Mouse (Mus musculus) forebrain, embryonic 16.5 days (tissue): ENCODE measurements at regions not wholly inside any gene's neighbourhood (a gene's known extent, or its start where the extent isn't known, plus 50 kb on each side); places are given as distances from the start of the nearest gene placed in this dataset.
A peak's percentile ranks its signal among the peaks of the same experiment; 100 is the strongest.

ENCODE experiments used
- ATAC-seq: fragments of 200-750 bp; cut with Nextera tagmentation; 2 replicates; pipeline ENCODE4 v1.8.0; 2017; ENCODE audit warnings: mild to moderate bottlenecking, moderate library complexity
- H3K27ac ChIP-seq: fragments of 300-500 bp; sonication (generic); 2 replicates; pipeline ENCODE4 v1.5.1; 2014; ENCODE audit warnings: low read length, control low read depth
- H3K27me3 ChIP-seq: fragments of 300-500 bp; sonication (generic); replicated peaks from 2 replicates; pipeline ENCODE4 v1.6.1; 2014; ENCODE audit warnings: low read length; ENCODE audit not compliant: control insufficient read depth, insufficient read depth
- H3K36me3 ChIP-seq: fragments of 300-500 bp; sonication (generic); 2 replicates; pipeline ENCODE4 v1.6.1; 2014; ENCODE audit not compliant: control insufficient read depth, insufficient read depth
- H3K4me1 ChIP-seq: fragments of 300-500 bp; sonication (generic); replicated peaks from 2 replicates; pipeline ENCODE4 v1.6.1; 2014; ENCODE audit warnings: low read length; ENCODE audit not compliant: control insufficient read depth, insufficient read depth
- H3K4me2 ChIP-seq: fragments of 300-500 bp; sonication (generic); 2 replicates; pipeline ENCODE4 v1.6.1; 2014; ENCODE audit warnings: mild to moderate bottlenecking, low read length, control low read depth
- H3K4me3 ChIP-seq: fragments of 300-500 bp; sonication (generic); replicated peaks from 2 replicates; pipeline ENCODE4 v1.5.1; 2014; ENCODE audit warnings: mild to moderate bottlenecking, low read length, control low read depth
- H3K9ac ChIP-seq: fragments of 300-500 bp; sonication (generic); replicated peaks from 2 replicates; pipeline ENCODE4 v1.6.1; 2014; ENCODE audit warnings: low read depth, low read length, control low read depth
- H3K9me3 ChIP-seq: fragments of 300-500 bp; sonication (generic); 2 replicates; pipeline ENCODE4 v1.6.1; 2016; ENCODE audit warnings: low read length; ENCODE audit not compliant: control insufficient read depth
- WGBS: fragments of 180-500 bp; shearing (Covaris S2); extraction: QIAGEN DNeasy Blood & Tissue Kit; methylation state at CpG from one replicate; pipeline ENCODE4 v1.1.7; 2014; 5-methylcytosine and 5-hydroxymethylcytosine counted together

GRCm38 (mm10) chr5:69954426-69954825 is 362.3 kb upstream of the Gnpda2 start:
- 0 out of 2 replicates have a peak, but pooled peaks have one; percentile 49 for ATAC-seq
- 52% methylated on average over 2 of the region's 2 CpGs for WGBS
- H3K27ac ChIP-seq, result no peak overlapping the region
- no peaks in the 10 kb centered on the region for H3K27me3 ChIP-seq
- H3K4me2 ChIP-seq, result no peak overlapping the region
- H3K4me1 ChIP-seq, result no peaks in the 10 kb centered on the region
- H3K9me3 ChIP-seq, result no peaks in the 10 kb centered on the region
- no peak overlapping the region for H3K4me3 ChIP-seq
- H3K9ac ChIP-seq, result no peak overlapping the region
- no peaks in the 10 kb centered on the region for H3K36me3 ChIP-seq

DNA sequence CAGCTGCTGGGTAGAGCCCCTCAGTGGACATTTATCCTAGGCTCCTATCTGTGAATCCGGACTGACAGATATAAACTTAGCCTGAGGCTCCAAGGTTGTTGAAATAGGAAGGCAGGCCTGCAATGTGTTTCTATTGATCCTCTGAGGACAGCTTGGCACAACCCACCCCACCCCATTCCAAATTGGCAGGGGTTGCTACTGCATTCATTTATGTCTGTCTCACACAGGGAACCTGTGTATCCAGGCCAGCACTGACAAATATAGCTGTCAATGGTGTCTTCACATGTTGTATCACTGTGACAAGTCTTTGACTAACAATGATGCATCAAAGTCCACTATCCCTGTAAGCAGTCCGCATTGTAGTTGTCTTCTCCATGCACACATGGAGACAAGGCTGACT is 339.3 kb upstream of the Gnpda2 start:
- Histone ChIP-seq H3K4me1 (no peaks in the 10 kb centered on the region), H3K4me2 (no peak overlapping the region), H3K27me3 (no peaks in the 10 kb centered on the region), H3K27ac (no peak overlapping the region), H3K36me3 (no peaks in the 10 kb centered on the region), H3K9ac (no peak overlapping the region), H3K9me3 (no peaks in the 10 kb centered on the region), H3K4me3 (no peak overlapping the region)
- WGBS, result 82% methylated on average over 2 of the region's 2 CpGs
- peak; percentile 63 for ATAC-seq
